Mouse (Mus musculus): Measurements from ENCODE around the gene Irx5. TPM values are rescaled to one million over a fixed set of nuclear protein-coding genes. Genes with fewer than 3 reads are reported as not detected.

Gene Irx5
- polyA plus RNA-seq, 1 experiment from 2014 or later: 16.8 TPM

GRCm38 (mm10) chr8:92364148-92364775 is 6.8 kb downstream of the Irx5 start:
- peaks cover 20% of the 10 kb centered on the region for H3K27me3 ChIP-seq (ENCODE audit: control insufficient read depth, insufficient read depth, low read depth, low read length)
- no peak for ATAC-seq
- WGBS: 7% methylated on average over 20 of the region's 20 CpGs
- H3K4me2 ChIP-seq (ENCODE audit: low read length): peak overlapping the region; percentile 58
- H3K4me1 ChIP-seq (ENCODE audit: control insufficient read depth, insufficient read depth, low read length): peaks cover 22% of the 10 kb centered on the region
- H3K27ac ChIP-seq (ENCODE audit: low read length): peak overlapping the region; percentile 71
- H3K4me3 ChIP-seq (ENCODE audit: low read depth, low read length): peak overlapping the region; percentile 35
- no peaks in the 10 kb centered on the region for H3K9me3 ChIP-seq (replicated peaks; ENCODE audit: control insufficient read depth, low read length, poor library complexity, severe bottlenecking)
- H3K36me3 ChIP-seq (ENCODE audit: control insufficient read depth, insufficient read depth, low read length): no peaks in the 10 kb centered on the region
- H3K9ac ChIP-seq (ENCODE audit: low read depth, low read length): peak overlapping the region; percentile 58; the same call in 1 of the 2 replicates

DNA sequence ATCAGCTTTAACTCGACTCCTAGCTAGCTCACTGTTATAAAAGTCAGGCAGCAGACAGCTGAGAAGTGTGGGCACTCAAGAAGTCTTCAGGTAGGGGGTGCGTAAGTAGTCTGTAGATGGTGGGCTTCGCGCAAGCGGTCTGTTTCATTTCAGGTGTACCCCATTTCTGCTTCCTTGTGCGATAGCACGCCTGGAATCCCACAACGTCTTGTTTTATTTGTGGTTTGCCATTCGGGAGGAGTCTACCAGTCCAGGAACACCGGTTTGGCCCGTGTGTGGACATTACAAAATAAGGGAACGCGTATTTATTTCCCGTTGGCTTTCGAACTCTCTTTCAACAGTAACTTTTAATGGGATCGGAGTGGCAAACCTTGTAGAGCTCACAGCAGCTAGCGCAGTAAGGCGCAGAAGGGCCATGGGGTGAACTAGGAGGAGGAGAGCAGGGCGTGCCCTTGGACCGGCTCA is 7.4 kb downstream of the Irx5 start:
- Histone ChIP-seq H3K27ac (ENCODE audit: low read length) (peak overlapping the region; percentile 71), H3K4me2 (ENCODE audit: low read length) (peak overlapping the region; percentile 58)
- WGBS: 18% methylated on average over 20 of the region's 20 CpGs

DNA sequence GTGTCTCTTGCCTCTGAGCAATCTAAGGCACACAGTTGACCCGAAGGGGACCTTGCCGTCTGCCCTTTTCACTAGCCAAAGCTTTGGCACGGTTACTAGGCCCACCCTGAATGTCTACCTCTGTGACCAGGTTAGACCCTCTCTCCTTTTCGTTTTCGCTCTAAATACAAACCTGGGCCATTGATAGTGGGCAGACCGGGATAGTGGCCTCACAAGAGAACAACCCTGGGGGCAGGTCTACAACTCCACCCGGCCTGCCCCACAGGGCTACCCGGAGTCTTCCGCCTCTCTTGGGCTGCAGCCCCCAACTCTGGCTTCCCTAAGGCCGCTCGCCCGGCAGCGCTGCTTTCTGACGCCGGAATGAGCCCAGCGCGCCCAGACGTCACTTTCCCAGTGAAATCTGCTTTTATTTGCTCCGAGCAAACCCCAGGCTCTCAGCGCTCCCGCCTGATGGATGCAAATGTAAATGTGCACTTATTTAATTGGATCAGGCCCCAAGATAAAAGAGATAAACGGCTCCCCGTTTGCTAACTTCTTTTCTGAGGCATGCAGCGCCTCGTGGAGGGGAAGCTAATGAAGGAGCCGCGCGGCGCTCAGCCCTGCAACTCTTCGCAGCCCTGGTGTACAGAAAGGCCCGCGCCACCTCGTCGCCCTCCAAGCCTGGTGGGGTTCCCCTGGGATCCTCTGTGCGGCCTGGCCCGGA is 8.0 kb downstream of the Irx5 start:
- 3% methylated on average over 36 of the region's 36 CpGs for whole genome bisulfite sequencing
- Histone ChIP-seq H3K27ac (ENCODE audit: low read length) (peak overlapping the region; percentile 71), H3K36me3 (ENCODE audit: control insufficient read depth, insufficient read depth, low read length) (no peaks in the 10 kb centered on the region), H3K27me3 (ENCODE audit: control insufficient read depth, insufficient read depth, low read depth, low read length) (peaks cover 24% of the 10 kb centered on the region), H3K9ac (ENCODE audit: low read depth, low read length) (peak overlapping the region; percentile 55), H3K4me1 (ENCODE audit: control insufficient read depth, insufficient read depth, low read length) (peaks cover 21% of the 10 kb centered on the region), H3K4me2 (ENCODE audit: low read length) (peak overlapping the region; percentile 58), H3K9me3 (replicated peaks; ENCODE audit: control insufficient read depth, low read length, poor library complexity, severe bottlenecking) (no peaks in the 10 kb centered on the region), H3K4me3 (ENCODE audit: low read depth, low read length) (peak overlapping the region; percentile 35)
- ATAC-seq: peak; percentile 41; the same call in 1 of the 2 replicates

More for the DNA sequence above, 7.4 kb downstream of the Irx5 start:
- ATAC-seq: no peak
- Histone ChIP-seq H3K9me3 (replicated peaks; ENCODE audit: control insufficient read depth, low read length, poor library complexity, severe bottlenecking) (no peaks in the 10 kb centered on the region), H3K36me3 (ENCODE audit: control insufficient read depth, insufficient read depth, low read length) (no peaks in the 10 kb centered on the region), H3K4me1 (ENCODE audit: control insufficient read depth, insufficient read depth, low read length) (peaks cover 22% of the 10 kb centered on the region), H3K9ac (ENCODE audit: low read depth, low read length) (peak overlapping the region; percentile 55; the same call in 1 of the 2 replicates), H3K27me3 (ENCODE audit: control insufficient read depth, insufficient read depth, low read depth, low read length) (peaks cover 20% of the 10 kb centered on the region), H3K4me3 (ENCODE audit: low read depth, low read length) (peak overlapping the region; percentile 35)

- H3K9me3 ChIP-seq (replicated peaks; ENCODE audit: control insufficient read depth, low read length, poor library complexity, severe bottlenecking): no peaks in the 10 kb centered on the region
- peaks cover 24% of the 10 kb centered on the region for H3K27me3 ChIP-seq (ENCODE audit: control insufficient read depth, insufficient read depth, low read depth, low read length)
- no peak for ATAC-seq
- H3K4me3 ChIP-seq (ENCODE audit: low read depth, low read length): peak overlapping the region; percentile 35; the same call in 1 of the 2 replicates
- 15% methylated on average over 26 of the region's 26 CpGs for WGBS
- H3K4me2 ChIP-seq (ENCODE audit: low read length): peak overlapping the region; percentile 58
- peak overlapping the region; percentile 55 for H3K9ac ChIP-seq (ENCODE audit: low read depth, low read length)
- H3K4me1 ChIP-seq (ENCODE audit: control insufficient read depth, insufficient read depth, low read length): peaks cover 21% of the 10 kb centered on the region
- peak overlapping the region; percentile 71 for H3K27ac ChIP-seq (ENCODE audit: low read length)
- no peaks in the 10 kb centered on the region for H3K36me3 ChIP-seq (ENCODE audit: control insufficient read depth, insufficient read depth, low read length)
Measured at GRCm38 (mm10) chr8:92365944-92366735, 8.7 kb downstream of the Irx5 start.

DNA sequence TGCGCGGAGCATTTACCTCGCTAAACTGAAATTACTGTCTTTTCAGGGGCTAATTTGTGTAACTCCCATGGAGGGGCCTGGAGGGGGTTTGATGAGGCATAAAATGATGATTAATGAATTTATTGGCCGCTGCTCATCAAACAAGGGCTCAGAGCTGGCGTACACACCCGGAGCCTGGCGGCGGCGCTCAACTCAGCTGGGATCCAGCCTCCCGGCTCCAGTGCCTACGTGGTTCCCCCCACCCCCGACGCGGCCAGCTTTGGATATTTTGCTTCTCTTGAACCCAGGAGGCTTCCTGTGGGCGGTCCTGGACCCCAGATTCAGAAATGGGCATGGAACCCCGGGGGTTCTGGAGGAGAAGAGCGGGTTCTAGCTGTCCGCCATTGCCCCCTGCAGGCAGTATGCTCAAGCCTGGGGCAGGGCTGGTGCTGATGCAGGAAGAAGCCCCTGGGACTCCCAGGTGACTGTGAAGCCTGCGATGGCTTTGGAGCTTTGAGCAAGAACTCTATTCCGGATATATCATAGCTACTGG is 9.4 kb downstream of the Irx5 start:
- peak overlapping the region; percentile 3; the same call in 1 of the 2 replicates for H3K9ac ChIP-seq (ENCODE audit: low read depth, low read length)
- peak overlapping the region; percentile 58 for H3K4me2 ChIP-seq (ENCODE audit: low read length)
- no peak overlapping the region for H3K4me3 ChIP-seq (ENCODE audit: low read depth, low read length)
- WGBS: 12% methylated on average over 20 of the region's 20 CpGs
- ATAC-seq: peak; percentile 46; the same call in 1 of the 2 replicates
- H3K4me1 ChIP-seq (ENCODE audit: control insufficient read depth, insufficient read depth, low read length): peaks cover 21% of the 10 kb centered on the region
- no peaks in the 10 kb centered on the region for H3K36me3 ChIP-seq (ENCODE audit: control insufficient read depth, insufficient read depth, low read length)
- H3K9me3 ChIP-seq (replicated peaks; ENCODE audit: control insufficient read depth, low read length, poor library complexity, severe bottlenecking): no peaks in the 10 kb centered on the region
- peak overlapping the region; percentile 71 for H3K27ac ChIP-seq (ENCODE audit: low read length)
- peaks cover 24% of the 10 kb centered on the region for H3K27me3 ChIP-seq (ENCODE audit: control insufficient read depth, insufficient read depth, low read depth, low read length)

- H3K27me3 ChIP-seq (ENCODE audit: control insufficient read depth, insufficient read depth, low read depth, low read length): no peaks in the 10 kb centered on the region
- no peak overlapping the region for H3K4me3 ChIP-seq (ENCODE audit: low read depth, low read length)
- ATAC-seq: no peak
- no peaks in the 10 kb centered on the region for H3K9me3 ChIP-seq (replicated peaks; ENCODE audit: control insufficient read depth, low read length, poor library complexity, severe bottlenecking)
- 49% methylated on average over 6 of the region's 6 CpGs for WGBS
- no peak overlapping the region for H3K27ac ChIP-seq (ENCODE audit: low read length)
- H3K4me2 ChIP-seq (ENCODE audit: low read length): no peak overlapping the region
- H3K36me3 ChIP-seq (ENCODE audit: control insufficient read depth, insufficient read depth, low read length): no peaks in the 10 kb centered on the region
- no peaks in the 10 kb centered on the region for H3K4me1 ChIP-seq (ENCODE audit: control insufficient read depth, insufficient read depth, low read length)
- H3K9ac ChIP-seq (ENCODE audit: low read depth, low read length): no peak overlapping the region
Measured at GRCm38 (mm10) chr8:92379524-92379923, 22.1 kb downstream of the Irx5 start.

- Histone ChIP-seq H3K27ac (ENCODE audit: low read length) (no peak overlapping the region), H3K9me3 (replicated peaks; ENCODE audit: control insufficient read depth, low read length, poor library complexity, severe bottlenecking) (no peaks in the 10 kb centered on the region), H3K9ac (ENCODE audit: low read depth, low read length) (no peak overlapping the region), H3K4me1 (ENCODE audit: control insufficient read depth, insufficient read depth, low read length) (peaks cover 3% of the 10 kb centered on the region; the same call in 1 of the 2 replicates), H3K36me3 (ENCODE audit: control insufficient read depth, insufficient read depth, low read length) (no peaks in the 10 kb centered on the region), H3K27me3 (ENCODE audit: control insufficient read depth, insufficient read depth, low read depth, low read length) (no peaks in the 10 kb centered on the region), H3K4me3 (ENCODE audit: low read depth, low read length) (no peak overlapping the region), H3K4me2 (ENCODE audit: low read length) (no peak overlapping the region)
- ATAC-seq: no peak
- WGBS: 44% methylated on average over 2 of the region's 2 CpGs
Measured at GRCm38 (mm10) chr8:92380571-92380970, 23.1 kb downstream of the Irx5 start.

GRCm38 (mm10) chr8:92387893-92388292 is 30.5 kb downstream of the Irx5 start:
- H3K4me1 ChIP-seq (ENCODE audit: control insufficient read depth, insufficient read depth, low read length): peaks cover 3% of the 10 kb centered on the region; the same call in 1 of the 2 replicates
- ATAC-seq: no peak
- no peak overlapping the region for H3K9ac ChIP-seq (ENCODE audit: low read depth, low read length)
- H3K27me3 ChIP-seq (ENCODE audit: control insufficient read depth, insufficient read depth, low read depth, low read length): no peaks in the 10 kb centered on the region
- no peak overlapping the region for H3K27ac ChIP-seq (ENCODE audit: low read length)
- no peaks in the 10 kb centered on the region for H3K9me3 ChIP-seq (replicated peaks; ENCODE audit: control insufficient read depth, low read length, poor library complexity, severe bottlenecking)
- WGBS: 84% methylated on average over 4 of the region's 4 CpGs
- H3K4me3 ChIP-seq (ENCODE audit: low read depth, low read length): no peak overlapping the region
- H3K36me3 ChIP-seq (ENCODE audit: control insufficient read depth, insufficient read depth, low read length): no peaks in the 10 kb centered on the region
- H3K4me2 ChIP-seq (ENCODE audit: low read length): no peak overlapping the region

Measured in midbrain, embryonic 16.5 days (tissue).